Mouse (Mus musculus) embryonic facial prominence, embryonic 14.5 days (tissue): ENCODE data around the gene Pogz. TPM values are rescaled to one million over a fixed set of nuclear protein-coding genes. Genes with fewer than 3 reads are reported as not detected.

Source experiments
- ATAC-seq: fragments of 200-750 bp; cut with Nextera tagmentation; 2 replicates; pipeline ENCODE4 v1.8.0; 2017; ENCODE audit warnings: low read depth, moderate number of reproducible peaks, moderate TSS enrichment
- DNase-seq: peaks from one replicate; pipeline ENCODE4 v3.0.0-alpha.2; 2015; ENCODE audit warnings: low spot score
- H3K27ac ChIP-seq: fragments of 300-500 bp; sonication (generic); replicated peaks from 2 replicates; pipeline ENCODE4 v1.5.1; 2014; ENCODE audit warnings: low read depth, mild to moderate bottlenecking, low read length, moderate library complexity
- H3K27me3 ChIP-seq: fragments of 300-500 bp; sonication (generic); replicated peaks from 2 replicates; pipeline ENCODE4 v1.6.1; 2014; ENCODE audit warnings: low read length; ENCODE audit not compliant: control insufficient read depth, insufficient read depth
- H3K36me3 ChIP-seq: fragments of 300-500 bp; sonication (generic); 2 replicates; pipeline ENCODE4 v1.6.1; 2014; ENCODE audit warnings: low read length, mixed read lengths; ENCODE audit not compliant: control insufficient read depth, insufficient read depth
- H3K4me1 ChIP-seq: fragments of 300-500 bp; sonication (generic); 2 replicates; pipeline ENCODE4 v1.6.1; 2014; ENCODE audit warnings: antibody characterized with exemption, low read length; ENCODE audit not compliant: control insufficient read depth, insufficient read depth
- H3K4me2 ChIP-seq: fragments of 300-500 bp; sonication (generic); 2 replicates; pipeline ENCODE4 v1.6.1; 2014; ENCODE audit warnings: low read depth, mild to moderate bottlenecking, low read length, moderate library complexity, mixed read lengths
- H3K4me3 ChIP-seq: fragments of 300-500 bp; sonication (generic); 2 replicates; pipeline ENCODE4 v1.5.1; 2014; ENCODE audit warnings: low read depth, mild to moderate bottlenecking, low read length
- H3K9ac ChIP-seq: fragments of 300-500 bp; sonication (generic); 2 replicates; pipeline ENCODE4 v1.6.1; 2014; ENCODE audit warnings: low read depth, mild to moderate bottlenecking, low read length, moderate library complexity, mixed read lengths
- H3K9me3 ChIP-seq: fragments of 300-500 bp; sonication (generic); 2 replicates; pipeline ENCODE4 v1.6.1; 2016; ENCODE audit warnings: low read length; ENCODE audit not compliant: control insufficient read depth
- WGBS: fragments of 180-500 bp; shearing (Covaris S2); extraction: QIAGEN DNeasy Blood & Tissue Kit; methylation state at CpG from one replicate; pipeline ENCODE4 v1.1.7; 2014; 5-methylcytosine and 5-hydroxymethylcytosine counted together
- polyA plus RNA-seq: library from polyadenylated mRNA; unstranded; fragments of >200 nt; fragmentation: Nextera tagmentation; extraction: Ambion mirVana; gene quantifications from 2 replicates; pipeline ENCODE4 v1.2.1, GENCODE M21; 2014

The Pogz gene
- polyA plus RNA-seq, 1 experiment from 2014 or later = 15.1 TPM

DNA sequence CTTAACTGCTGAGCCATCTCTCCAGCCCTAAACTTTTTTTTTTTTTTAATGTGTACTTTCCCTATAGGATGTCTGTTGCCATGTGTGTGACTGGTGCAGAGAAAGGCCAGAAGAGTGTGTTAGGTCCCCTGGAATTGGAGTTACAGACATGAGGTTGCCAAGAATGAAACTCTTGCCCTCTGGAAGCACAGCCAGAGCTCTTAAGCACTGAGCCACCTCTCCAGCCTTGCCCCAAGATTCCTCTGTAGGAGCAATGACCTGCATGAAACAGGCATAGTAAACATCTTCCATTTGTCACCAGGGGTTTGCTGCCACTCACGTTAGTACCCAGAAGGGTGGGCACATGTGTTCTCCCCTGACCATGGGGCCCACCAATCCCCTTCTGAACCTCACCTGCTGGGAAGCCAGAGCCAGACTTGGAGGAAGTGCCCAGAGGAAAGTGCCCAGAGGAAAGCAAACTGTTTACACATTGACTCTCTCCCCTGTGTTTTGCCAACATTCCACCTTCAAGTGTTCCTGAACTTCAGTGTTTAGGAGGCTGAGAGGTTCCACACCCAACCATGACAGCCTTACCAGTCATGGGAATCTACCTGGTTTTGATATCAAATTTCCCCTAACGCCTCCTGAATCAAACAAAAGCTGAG is 73.8 kb downstream of the Pogz start:
- Histone ChIP-seq H3K36me3 (no peaks in the 10 kb centered on the region), H3K27ac (no peak overlapping the region), H3K9ac (no peak overlapping the region), H3K27me3 (no peaks in the 10 kb centered on the region), H3K4me3 (no peak overlapping the region), H3K4me2 (no peak overlapping the region), H3K4me1 (no peaks in the 10 kb centered on the region), H3K9me3 (no peaks in the 10 kb centered on the region)
- no peak for DNase-seq
- 66% methylated on average over 2 of the region's 2 CpGs for WGBS
- ATAC-seq = no peak

DNA sequence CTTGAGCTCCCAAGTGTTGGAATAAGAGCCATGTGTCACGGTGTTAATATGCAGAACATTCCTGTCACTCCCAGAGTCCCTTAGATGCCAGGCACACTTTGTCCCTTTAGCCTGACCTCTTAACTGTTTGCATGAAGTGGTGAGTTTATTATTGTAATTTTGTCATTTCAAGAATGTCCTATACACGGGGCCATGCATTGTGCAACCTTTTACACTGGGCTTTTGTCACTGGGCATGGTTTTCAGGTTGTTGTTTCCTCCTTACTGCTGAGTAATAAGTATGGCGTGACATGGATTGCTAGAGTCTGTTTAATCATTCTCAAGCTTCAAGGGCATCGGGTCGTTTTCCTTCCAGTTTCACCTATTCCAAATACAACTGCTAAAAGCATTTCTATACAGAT is 76.4 kb downstream of the Pogz start:
- Histone ChIP-seq H3K4me3 (no peak overlapping the region), H3K9me3 (no peaks in the 10 kb centered on the region), H3K4me1 (no peaks in the 10 kb centered on the region), H3K4me2 (no peak overlapping the region), H3K36me3 (no peaks in the 10 kb centered on the region), H3K27ac (no peak overlapping the region), H3K27me3 (no peaks in the 10 kb centered on the region), H3K9ac (no peak overlapping the region)
- ATAC-seq (no peak), DNase-seq (no peak)
- WGBS = 56% methylated on average over 5 of the region's 5 CpGs

DNA sequence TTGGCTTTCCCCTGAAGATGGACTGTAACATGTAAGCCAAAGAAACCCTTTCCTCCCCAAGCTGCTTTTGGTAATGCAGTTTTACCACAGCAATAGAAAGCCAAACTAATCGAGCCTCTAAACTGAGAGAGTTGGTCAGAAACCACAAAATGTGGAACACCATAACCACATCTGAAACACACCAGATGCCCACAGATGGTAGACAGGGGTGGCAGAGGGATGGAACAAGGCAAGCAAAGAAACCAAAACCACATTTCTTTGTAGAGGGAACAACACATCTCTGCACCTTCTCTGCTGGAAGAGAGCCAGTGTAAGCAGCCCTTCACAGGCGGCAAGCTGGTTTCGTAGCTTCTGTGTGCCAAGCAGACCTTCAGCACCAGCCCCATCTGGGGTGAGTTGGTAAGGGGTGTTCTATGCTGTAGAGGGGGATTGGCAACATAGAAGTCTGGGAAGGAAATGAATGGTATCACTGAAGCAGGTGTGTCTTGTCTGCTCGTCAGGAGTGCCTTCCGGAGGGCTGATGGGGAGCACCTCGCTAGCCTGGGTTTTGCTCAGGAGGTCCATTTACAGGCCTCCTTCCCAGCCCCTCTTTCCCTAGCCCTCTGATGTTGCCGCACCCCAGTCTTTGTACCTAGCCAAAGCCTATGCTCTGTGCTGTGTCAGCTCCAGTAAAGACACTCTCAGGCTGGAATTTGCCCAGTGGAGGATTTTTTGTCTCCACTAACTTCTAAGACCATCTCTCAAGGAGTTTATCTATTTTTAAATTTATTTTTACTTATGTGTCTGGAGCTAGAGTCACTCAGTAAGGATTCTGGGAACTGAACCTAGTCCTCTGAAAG is 78.8 kb downstream of the Pogz start:
- H3K27me3 ChIP-seq = no peaks in the 10 kb centered on the region
- ATAC-seq (peak; percentile 17; the same call in 1 of the 2 replicates), DNase-seq (peak; percentile 49)
- no peak overlapping the region for H3K27ac ChIP-seq
- H3K36me3 ChIP-seq = no peaks in the 10 kb centered on the region
- WGBS = 61% methylated on average over 7 of the region's 7 CpGs
- H3K4me2 ChIP-seq = no peak overlapping the region
- H3K9ac ChIP-seq = no peak overlapping the region
- H3K4me3 ChIP-seq = no peak overlapping the region
- no peaks in the 10 kb centered on the region for H3K4me1 ChIP-seq
- no peaks in the 10 kb centered on the region for H3K9me3 ChIP-seq

DNA sequence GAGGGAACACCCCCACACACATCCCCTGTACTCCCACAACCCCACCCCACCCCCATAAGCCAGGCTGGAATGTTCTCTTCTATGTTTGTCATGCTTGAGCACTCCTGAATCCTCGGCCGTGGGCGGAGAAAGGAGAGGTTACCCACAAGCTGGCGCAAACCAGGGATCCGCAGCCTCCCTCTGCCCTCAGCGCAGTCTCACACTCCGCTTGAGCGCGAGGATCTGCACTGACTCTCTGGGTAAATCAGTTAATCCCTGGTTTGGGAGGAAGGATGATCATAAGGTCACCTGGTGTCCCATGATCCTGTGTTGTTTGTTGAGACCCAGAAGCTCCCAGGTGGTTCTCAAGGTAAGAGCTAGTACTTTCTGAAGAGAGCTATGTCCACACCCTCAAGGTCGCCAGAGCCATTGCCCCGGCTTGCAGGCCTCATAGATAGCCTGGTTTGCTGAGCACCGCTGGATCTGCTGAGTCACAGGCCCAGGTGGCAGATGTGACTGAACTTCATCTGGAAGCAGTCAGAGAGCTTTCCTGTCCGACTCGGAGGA is 80.5 kb downstream of the Pogz start:
- DNase-seq (peak; percentile 64), ATAC-seq (peak; percentile 83)
- Histone ChIP-seq H3K4me1 (no peaks in the 10 kb centered on the region), H3K4me2 (no peak overlapping the region), H3K9ac (peak overlapping the region; percentile 3; the same call in 1 of the 2 replicates), H3K36me3 (no peaks in the 10 kb centered on the region), H3K9me3 (no peaks in the 10 kb centered on the region), H3K4me3 (no peak overlapping the region), H3K27me3 (no peaks in the 10 kb centered on the region), H3K27ac (no peak overlapping the region)
- 59% methylated on average over 14 of the region's 14 CpGs for WGBS

DNA sequence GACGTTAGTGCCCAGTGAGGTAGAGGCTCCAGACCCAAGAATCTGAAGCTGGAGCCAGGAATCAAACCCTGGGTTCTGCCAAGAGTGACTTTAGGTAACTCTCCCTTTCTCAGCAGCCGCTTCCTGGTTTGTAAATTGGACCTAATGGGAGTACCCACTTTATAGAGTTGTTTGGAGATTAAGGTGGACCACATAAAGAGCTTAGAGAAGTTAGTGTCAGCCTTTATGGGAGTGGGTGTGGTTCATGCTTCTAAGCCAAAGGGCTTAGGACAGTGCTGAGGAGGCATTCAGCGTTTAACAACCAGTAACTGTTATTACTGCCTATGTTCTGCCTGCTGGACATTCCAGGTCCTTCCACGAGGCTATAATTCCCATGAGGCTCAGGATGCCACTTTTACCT is 81.5 kb downstream of the Pogz start:
- Histone ChIP-seq H3K4me1 (no peaks in the 10 kb centered on the region), H3K4me3 (no peak overlapping the region), H3K4me2 (no peak overlapping the region), H3K9ac (no peak overlapping the region), H3K9me3 (no peaks in the 10 kb centered on the region), H3K27me3 (no peaks in the 10 kb centered on the region), H3K27ac (no peak overlapping the region), H3K36me3 (no peaks in the 10 kb centered on the region)
- DNase-seq (no peak), ATAC-seq (no peak)
- 70% methylated on average over 4 of the region's 4 CpGs for WGBS

DNA sequence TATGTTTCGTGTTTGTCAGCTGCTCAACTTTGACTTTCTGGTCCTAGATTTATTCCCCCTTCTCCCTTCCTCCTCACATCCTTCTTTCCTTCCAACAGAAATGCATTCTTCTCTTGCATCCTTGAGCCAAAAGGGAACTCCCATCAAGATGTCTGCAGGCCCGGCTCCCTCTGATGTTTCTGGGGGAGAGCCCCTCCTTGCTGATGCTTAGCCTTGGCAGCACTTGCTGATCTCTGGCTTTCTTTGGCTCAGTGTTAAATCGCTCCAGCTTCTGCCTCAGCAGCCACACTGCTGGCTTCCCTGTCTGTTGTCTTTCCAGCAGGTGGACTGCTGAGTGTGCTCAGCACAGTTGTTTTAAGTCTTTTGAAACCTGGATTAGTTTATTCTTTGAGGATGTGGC is 83.7 kb downstream of the Pogz start:
- no peak overlapping the region for H3K4me2 ChIP-seq
- no peak overlapping the region for H3K9ac ChIP-seq
- no peaks in the 10 kb centered on the region for H3K4me1 ChIP-seq
- H3K36me3 ChIP-seq = no peaks in the 10 kb centered on the region
- H3K4me3 ChIP-seq = no peak overlapping the region
- H3K27ac ChIP-seq = no peak overlapping the region
- no peaks in the 10 kb centered on the region for H3K27me3 ChIP-seq
- WGBS = 37% methylated on average over 3 of the region's 3 CpGs
- DNase-seq = peak; percentile 48
- H3K9me3 ChIP-seq = no peaks in the 10 kb centered on the region
- no peak for ATAC-seq

DNA sequence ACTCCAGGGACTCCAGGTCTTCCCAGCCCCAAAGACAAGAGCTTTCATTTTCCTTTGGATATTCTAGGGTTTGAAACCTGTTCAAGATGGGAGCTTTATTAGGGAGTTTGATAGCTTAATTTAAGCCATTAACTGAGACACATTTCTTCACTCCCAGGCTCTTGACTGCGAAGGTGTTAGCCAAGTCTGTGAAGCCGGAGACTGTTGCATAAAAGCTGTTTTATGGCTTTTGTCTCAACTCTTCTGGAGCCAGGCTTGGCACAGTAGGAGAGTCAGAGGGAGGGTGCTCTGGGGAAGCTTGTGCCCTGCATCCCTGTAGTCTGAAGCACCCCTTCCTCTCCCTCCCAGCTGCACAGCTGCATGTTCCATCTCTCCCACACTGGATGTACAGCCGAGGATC is 85.0 kb downstream of the Pogz start:
- H3K4me3 ChIP-seq = no peak overlapping the region
- 60% methylated on average over 3 of the region's 3 CpGs for WGBS
- DNase-seq (no peak), ATAC-seq (no peak)
- H3K27ac ChIP-seq = no peak overlapping the region
- no peaks in the 10 kb centered on the region for H3K9me3 ChIP-seq
- no peaks in the 10 kb centered on the region for H3K4me1 ChIP-seq
- no peak overlapping the region for H3K9ac ChIP-seq
- no peaks in the 10 kb centered on the region for H3K27me3 ChIP-seq
- H3K4me2 ChIP-seq = no peak overlapping the region
- no peaks in the 10 kb centered on the region for H3K36me3 ChIP-seq

DNA sequence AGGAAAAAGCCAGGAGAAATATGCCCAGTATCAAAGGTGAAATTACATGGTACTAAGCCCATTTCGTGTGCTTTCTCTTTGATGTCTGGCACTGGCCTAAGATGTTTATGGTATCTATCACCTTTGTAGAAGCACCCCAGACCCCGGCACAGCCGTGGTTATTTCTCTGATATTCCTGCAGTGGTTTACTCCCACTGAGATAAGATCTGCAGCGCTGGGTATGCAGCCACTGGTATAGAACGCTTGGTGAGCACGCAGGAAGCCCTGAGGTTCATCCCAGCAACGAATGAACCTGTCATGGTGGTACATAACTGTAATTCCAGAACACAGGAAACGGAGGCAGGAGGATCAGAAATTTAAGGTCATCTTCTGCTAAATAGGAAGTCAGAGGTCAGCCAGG is 87.3 kb downstream of the Pogz start:
- ATAC-seq (no peak), DNase-seq (no peak)
- H3K9me3 ChIP-seq = no peaks in the 10 kb centered on the region
- no peaks in the 10 kb centered on the region for H3K27me3 ChIP-seq
- no peaks in the 10 kb centered on the region for H3K4me1 ChIP-seq
- H3K4me3 ChIP-seq = no peak overlapping the region
- 62% methylated on average over 8 of the region's 8 CpGs for WGBS
- H3K9ac ChIP-seq = no peak overlapping the region
- no peaks in the 10 kb centered on the region for H3K36me3 ChIP-seq
- H3K4me2 ChIP-seq = no peak overlapping the region
- H3K27ac ChIP-seq = no peak overlapping the region
